Mouse (Mus musculus) hindbrain, postnatal 0 days (tissue): ENCODE results near the gene Cers1. TPM values are rescaled to one million over a fixed set of nuclear protein-coding genes. Genes with fewer than 3 reads are reported as not detected.

Source experiments
- ATAC-seq: fragments of 200-750 bp; cut with Nextera tagmentation; 2 replicates; pipeline ENCODE4 v1.8.0; 2017; ENCODE audit warnings: mild to moderate bottlenecking, moderate TSS enrichment, moderate library complexity
- DNase-seq: peaks from one replicate; pipeline ENCODE4 v3.0.0-alpha.2; 2015; ENCODE audit warnings: low spot score
- H3K27ac ChIP-seq: fragments of 300-500 bp; sonication (generic); 2 replicates; pipeline ENCODE4 v1.5.1; 2014; ENCODE audit warnings: mild to moderate bottlenecking
- H3K27me3 ChIP-seq: fragments of 300-500 bp; sonication (generic); 2 replicates; pipeline ENCODE4 v1.6.1; 2014; ENCODE audit warnings: low read length, mixed read lengths; ENCODE audit not compliant: insufficient read depth
- H3K36me3 ChIP-seq: fragments of 300-500 bp; sonication (generic); 2 replicates; pipeline ENCODE4 v1.6.1; 2014; ENCODE audit warnings: low read length, mixed read lengths; ENCODE audit not compliant: insufficient read depth
- H3K4me1 ChIP-seq: fragments of 300-500 bp; sonication (generic); 2 replicates; pipeline ENCODE4 v1.6.1; 2014; ENCODE audit warnings: antibody characterized with exemption, low read length, mixed read lengths; ENCODE audit not compliant: insufficient read depth
- H3K4me2 ChIP-seq: fragments of 300-500 bp; sonication (generic); 2 replicates; pipeline ENCODE4 v1.6.1; 2014; ENCODE audit warnings: low read depth, mild to moderate bottlenecking, low read length, moderate library complexity, mixed read lengths
- H3K4me3 ChIP-seq: fragments of 300-500 bp; sonication (generic); 2 replicates; pipeline ENCODE4 v1.5.1; 2014; ENCODE audit warnings: low read length
- H3K9ac ChIP-seq: fragments of 300-500 bp; sonication (generic); replicated peaks from 2 replicates; pipeline ENCODE4 v1.6.1; 2014; ENCODE audit warnings: mild to moderate bottlenecking, low read length, moderate library complexity, mixed read lengths
- H3K9me3 ChIP-seq: fragments of 300-500 bp; sonication (generic); 2 replicates; pipeline ENCODE4 v1.6.1; 2016; ENCODE audit warnings: low read length, mixed read lengths
- CTCF ChIP-seq: IDR thresholded peaks from 2 replicates; pipeline ENCODE4 v1.5.1; 2016; ENCODE audit warnings: antibody characterized with exemption, control low read depth, low read depth
- WGBS: fragments of 180-500 bp; shearing (Covaris S2); extraction: QIAGEN DNeasy Blood & Tissue Kit; methylation state at CpG from one replicate; pipeline ENCODE4 v1.1.7; 2014; 5-methylcytosine and 5-hydroxymethylcytosine counted together
- polyA plus RNA-seq: library from polyadenylated mRNA; unstranded; fragments of >200 nt; fragmentation: Nextera tagmentation; extraction: Ambion mirVana; gene quantifications from 2 replicates; pipeline ENCODE4 v1.2.1, GENCODE M21; 2015
- total RNA-seq: library from RNA; depleted of rRNA; stranded (reverse); fragments of >200 nt; gene quantifications from 2 replicates; pipeline ENCODE4 v1.2.3, GENCODE M21; 2014; rRNA removed

The Cers1 gene
- 92.5 and 101 TPM in 2 replicates for total RNA-seq
- polyA plus RNA-seq, result 43.4 and 45.5 TPM in 2 replicates

DNA sequence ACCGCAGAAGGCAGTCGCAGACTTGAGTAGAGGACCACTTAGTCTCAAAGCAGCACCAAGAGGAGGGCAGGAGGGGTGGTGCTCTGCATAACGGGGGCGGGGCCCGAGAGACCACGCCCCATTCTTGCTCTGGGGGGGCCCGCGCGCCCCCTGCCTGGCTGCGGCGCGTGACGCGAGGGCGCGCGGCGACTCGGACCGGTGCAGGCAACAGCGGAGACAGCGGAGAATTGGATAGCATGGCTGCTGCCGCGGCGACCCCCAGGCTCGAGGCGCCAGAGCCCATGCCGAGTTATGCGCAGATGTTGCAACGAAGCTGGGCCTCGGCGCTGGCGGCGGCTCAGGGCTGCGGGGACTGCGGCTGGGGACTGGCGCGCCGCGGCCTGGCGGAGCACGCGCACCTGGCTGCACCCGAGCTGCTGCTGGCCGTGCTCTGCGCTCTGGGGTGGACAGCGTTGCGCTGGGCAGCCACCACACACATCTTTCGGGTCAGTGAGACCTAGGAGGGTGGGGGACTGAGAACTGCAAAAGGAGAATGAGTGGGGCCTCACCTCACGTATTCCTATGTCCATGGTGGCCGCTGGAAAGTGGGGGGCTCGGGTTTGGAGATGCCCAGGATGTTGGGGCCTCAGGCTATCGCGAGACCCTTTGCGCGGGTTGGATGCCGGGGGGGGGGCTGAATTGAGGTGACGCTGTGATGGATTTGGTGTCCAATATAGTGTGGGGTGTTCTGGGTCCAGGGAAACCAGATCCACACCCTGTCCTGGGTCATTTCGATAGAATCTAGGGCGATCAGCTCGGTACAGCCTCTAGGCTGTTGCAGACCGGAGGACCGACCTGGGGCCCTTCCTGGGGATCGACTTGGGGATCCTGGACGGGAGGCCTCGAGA is at the start of gene Cers1:
Gene Cers1, plus strand, starts transcription at position 152 of the 887 bp plus-strand sequence.
- peaks cover 28% of the 10 kb centered on the region; the same call in 1 of the 2 replicates for H3K36me3 ChIP-seq
- DNase-seq (peak; percentile 90), ATAC-seq (peak; percentile 66)
- no peak for TF ChIP-seq CTCF
- H3K9me3 ChIP-seq, result no peaks in the 10 kb centered on the region
- under 1% methylated on average over 65 of the region's 66 CpGs for WGBS
- peak within 1 kb of the TSS; percentile 97 for H3K27ac ChIP-seq
- peaks cover 25% of the 10 kb centered on the region for H3K4me1 ChIP-seq
- H3K4me2 ChIP-seq, result peak within 1 kb of the TSS; percentile 82
- H3K4me3 ChIP-seq, result peak within 1 kb of the TSS; percentile 69
- no peaks in the 10 kb centered on the region for H3K27me3 ChIP-seq
- peak within 1 kb of the TSS; percentile 92 for H3K9ac ChIP-seq

DNA sequence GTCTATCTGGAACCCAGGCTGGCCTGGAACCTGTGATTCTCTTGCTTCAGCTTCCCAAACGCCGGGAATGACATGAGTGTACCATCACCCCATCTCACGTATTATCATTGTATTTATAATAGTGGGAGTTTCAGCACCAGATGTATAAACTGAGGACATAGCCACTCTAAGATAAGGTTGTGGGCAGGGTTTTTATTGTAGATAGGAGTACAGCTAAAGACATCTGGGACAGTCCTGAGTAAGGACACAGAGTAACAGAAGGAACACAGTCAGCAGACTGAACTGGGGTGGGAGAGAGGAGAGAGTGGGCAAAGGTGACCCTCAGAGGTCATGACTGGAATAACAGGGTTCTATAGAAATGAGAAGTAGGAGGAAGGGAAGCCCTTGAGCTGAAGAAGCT is 47.9 kb upstream of the Cers1 start:
- no peaks in the 10 kb centered on the region for H3K9me3 ChIP-seq
- H3K9ac ChIP-seq, result no peak overlapping the region
- no peaks in the 10 kb centered on the region for H3K27me3 ChIP-seq
- TF ChIP-seq CTCF, result no peak
- no peak overlapping the region for H3K4me2 ChIP-seq
- DNase-seq (no peak), ATAC-seq (0 out of 2 replicates have a peak, but pooled peaks have one; percentile 11)
- H3K27ac ChIP-seq, result no peak overlapping the region
- H3K4me1 ChIP-seq, result no peaks in the 10 kb centered on the region
- no peak overlapping the region for H3K4me3 ChIP-seq
- H3K36me3 ChIP-seq, result peaks cover 22% of the 10 kb centered on the region
- 90% methylated on average over 3 of the region's 3 CpGs for WGBS

DNA sequence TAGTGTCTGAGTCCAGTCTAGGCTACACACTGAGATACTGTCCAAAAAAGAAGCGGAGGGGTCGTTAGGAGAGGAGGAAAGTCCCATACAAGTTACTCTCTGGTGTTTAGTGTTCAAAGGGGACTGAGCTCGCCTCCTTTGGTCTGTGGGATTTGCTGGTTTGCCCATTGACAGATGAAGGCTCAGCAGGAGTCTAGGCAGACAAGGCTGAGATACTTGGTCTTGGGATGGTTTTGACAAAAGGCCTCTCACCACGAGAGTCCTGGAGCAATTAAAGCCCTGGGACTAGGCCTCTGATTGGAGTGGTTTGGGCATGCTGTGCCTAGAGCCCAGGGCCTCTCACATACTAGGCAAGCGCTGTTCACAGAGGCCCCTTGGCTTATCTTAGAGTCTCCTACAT is 47.3 kb upstream of the Cers1 start:
- TF ChIP-seq CTCF, result no peak
- no peaks in the 10 kb centered on the region for H3K4me1 ChIP-seq
- no peak overlapping the region for H3K4me3 ChIP-seq
- DNase-seq, result no peak
- H3K27me3 ChIP-seq, result no peaks in the 10 kb centered on the region
- peak overlapping the region; percentile 45; the same call in 1 of the 2 replicates for H3K27ac ChIP-seq
- 39% methylated on average over 5 of the region's 5 CpGs for WGBS
- H3K9ac ChIP-seq, result no peak overlapping the region
- no peak for ATAC-seq
- H3K9me3 ChIP-seq, result no peaks in the 10 kb centered on the region
- no peak overlapping the region for H3K4me2 ChIP-seq
- peaks cover 16% of the 10 kb centered on the region; the same call in 1 of the 2 replicates for H3K36me3 ChIP-seq

DNA sequence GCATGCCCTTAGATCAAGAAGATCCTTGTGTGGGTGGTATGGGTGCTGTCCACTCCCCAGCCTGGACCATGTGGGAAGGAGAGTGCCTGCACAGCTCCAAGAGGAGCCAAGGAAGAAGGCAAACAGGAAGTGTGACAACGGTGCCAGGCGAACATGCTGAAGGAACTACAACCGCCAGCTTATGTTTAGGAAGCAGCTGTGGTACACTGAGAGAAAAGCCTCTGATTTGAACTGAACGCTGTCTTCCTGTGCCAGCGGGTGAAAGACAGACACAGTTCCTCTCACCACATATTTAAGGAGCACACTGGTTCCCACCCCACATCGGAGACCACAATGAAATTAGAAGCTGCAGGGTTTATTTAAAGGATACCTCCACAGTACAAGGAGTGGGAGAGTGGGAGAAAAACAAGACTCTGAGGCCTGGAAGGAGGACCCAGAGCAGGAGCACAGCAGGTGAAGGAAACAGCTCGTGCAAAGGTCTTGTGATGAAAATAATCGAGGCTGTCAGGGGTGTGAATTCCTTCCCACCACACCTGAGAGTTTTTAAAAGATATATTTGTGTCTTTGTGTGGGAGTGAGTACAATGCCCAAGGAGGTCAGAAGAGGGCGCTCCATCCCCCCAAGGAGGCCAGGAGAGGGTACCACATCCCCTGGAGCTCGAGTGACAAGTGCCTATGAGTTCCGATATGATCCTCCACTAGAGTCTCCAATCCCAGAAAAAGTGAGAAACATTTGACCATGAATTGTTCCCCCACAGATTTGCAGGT is 46.6 kb upstream of the Cers1 start:
- ATAC-seq, result peak; percentile 18; the same call in 1 of the 2 replicates

DNA sequence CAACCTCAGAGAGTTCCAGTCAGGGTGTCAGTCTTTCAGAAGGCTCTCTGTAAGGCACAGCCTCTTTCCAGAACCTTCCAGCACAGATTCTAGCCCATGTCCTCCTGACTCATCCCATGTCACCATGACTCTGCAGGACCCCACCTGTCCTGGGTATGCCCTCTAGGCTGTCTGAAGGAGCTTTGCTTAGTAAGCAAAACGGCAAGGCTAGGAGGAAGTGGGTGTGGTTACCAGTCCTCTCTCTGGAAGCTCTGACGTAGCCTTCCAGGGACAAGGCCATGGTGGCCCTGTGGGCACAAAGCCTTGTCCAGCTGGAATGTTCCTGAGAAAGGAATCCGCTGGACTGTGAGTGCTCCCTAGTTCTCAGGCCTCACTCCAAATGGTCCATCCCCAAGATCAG is 42.6 kb upstream of the Cers1 start:
- H3K27me3 ChIP-seq, result no peaks in the 10 kb centered on the region
- no peaks in the 10 kb centered on the region for H3K36me3 ChIP-seq
- H3K9me3 ChIP-seq, result no peaks in the 10 kb centered on the region
- TF ChIP-seq CTCF, result no peak
- H3K4me2 ChIP-seq, result no peak overlapping the region
- no peak overlapping the region for H3K27ac ChIP-seq
- H3K4me1 ChIP-seq, result no peaks in the 10 kb centered on the region
- no peak overlapping the region for H3K9ac ChIP-seq
- DNase-seq (no peak), ATAC-seq (no peak)
- no peak overlapping the region for H3K4me3 ChIP-seq
- 60% methylated on average over 3 of the region's 3 CpGs for WGBS

More for the DNA sequence above, 46.6 kb upstream of the Cers1 start:
- Histone ChIP-seq H3K4me2 (no peak overlapping the region), H3K36me3 (peaks cover 11% of the 10 kb centered on the region; the same call in 1 of the 2 replicates), H3K4me1 (no peaks in the 10 kb centered on the region), H3K27ac (peak overlapping the region; percentile 45; the same call in 1 of the 2 replicates), H3K4me3 (no peak overlapping the region), H3K27me3 (no peaks in the 10 kb centered on the region), H3K9ac (no peak overlapping the region), H3K9me3 (no peaks in the 10 kb centered on the region)
- TF ChIP-seq CTCF, result peak; percentile 52
- 52% methylated on average over 11 of the region's 11 CpGs for WGBS
- peak; percentile 18 for DNase-seq

DNA sequence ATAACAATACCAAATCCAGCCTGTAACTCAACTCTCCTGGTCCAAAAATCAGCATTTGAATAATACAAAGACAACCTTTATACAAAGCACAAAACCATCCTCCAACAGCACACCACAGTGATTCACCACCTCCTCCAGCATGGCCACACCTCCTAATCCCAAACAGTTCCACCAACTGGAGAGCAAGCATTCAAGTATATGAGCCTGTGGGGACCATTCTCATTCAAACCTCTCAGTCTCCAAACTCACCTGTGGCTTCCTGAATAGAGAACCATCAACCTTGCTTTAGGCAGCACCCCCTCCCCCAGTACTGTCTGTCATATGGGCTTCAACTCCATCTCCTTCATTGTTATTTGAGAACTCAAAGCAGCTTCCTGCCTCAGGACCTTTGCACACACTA is 41.2 kb upstream of the Cers1 start:
- H3K4me1 ChIP-seq, result no peaks in the 10 kb centered on the region
- no peak for TF ChIP-seq CTCF
- H3K9ac ChIP-seq, result no peak overlapping the region
- no peak overlapping the region for H3K27ac ChIP-seq
- no peaks in the 10 kb centered on the region for H3K27me3 ChIP-seq
- H3K4me2 ChIP-seq, result no peak overlapping the region
- H3K36me3 ChIP-seq, result no peaks in the 10 kb centered on the region
- H3K4me3 ChIP-seq, result no peak overlapping the region
- DNase-seq, result no peak
- H3K9me3 ChIP-seq, result no peaks in the 10 kb centered on the region
- no peak for ATAC-seq
